Mouse (Mus musculus) neutrophil, adult 5-6 weeks (primary cell): ENCODE data around the gene Apba3. TPM values are rescaled to one million over a fixed set of nuclear protein-coding genes. Genes with fewer than 3 reads are reported as not detected.

Experiments used
- ATAC-seq: fragments of 151-379, 151-347 bp; 2 replicates; pipeline ENCODE4 v1.8.0; 2017; ENCODE audit warnings: mild to moderate bottlenecking, moderate TSS enrichment; ENCODE audit not compliant: insufficient number of reproducible peaks, poor library complexity, low FRiP score, severe bottlenecking; ENCODE audit errors: extremely low read depth
- total RNA-seq: library from RNA; stranded (forward); fragments of 200-1000 nt; gene quantifications from 2 replicates; pipeline ENCODE4 v1.2.3, GENCODE M21; 2017

Gene Apba3
- total RNA-seq, 1 experiment from 2014 or later = 24.0 TPM

GRCm38 (mm10) chr10:81245166-81245565 is 21.6 kb upstream of the Apba3 start:
- no peak for ATAC-seq

- no peak for ATAC-seq
These were observed 19.0 kb upstream of the Apba3 start for GRCm38 (mm10) chr10:81247804-81248203.

GRCm38 (mm10) chr10:81249442-81249841 is 17.3 kb upstream of the Apba3 start:
- ATAC-seq = no peak

- ATAC-seq = 0 out of 2 replicates have a peak, but pooled peaks have one; percentile 23
These were observed 14.0 kb upstream of the Apba3 start, which contains the start of gene Matk for GRCm38 (mm10) chr10:81252424-81253419. TSS of gene Matk (plus strand) at chr10:81252935.

GRCm38 (mm10) chr10:81254886-81255285 is 11.9 kb upstream of the Apba3 start:
- ATAC-seq = no peak

GRCm38 (mm10) chr10:81257158-81258039 is 9.4 kb upstream of the Apba3 start:
- peak; percentile 23; the same call in 1 of the 2 replicates for ATAC-seq

GRCm38 (mm10) chr10:81259225-81259884 is 7.4 kb upstream of the Apba3 start:
- ATAC-seq = no peak

GRCm38 (mm10) chr10:81261025-81261424 is 5.7 kb upstream of the Apba3 start:
- no peak for ATAC-seq

GRCm38 (mm10) chr10:81265540-81265939 is 1.2 kb upstream of the Apba3 start:
- ATAC-seq = no peak

- ATAC-seq = peak; percentile 58
These were observed 1.3 kb downstream of the Apba3 start for GRCm38 (mm10) chr10:81268056-81268455.

GRCm38 (mm10) chr10:81268643-81269412 is 2.1 kb downstream of the Apba3 start:
- no peak for ATAC-seq

GRCm38 (mm10) chr10:81272356-81272755 is 5.6 kb downstream of the Apba3 start:
- no peak for ATAC-seq

GRCm38 (mm10) chr10:81273842-81274241 is 7.1 kb downstream of the Apba3 start:
- no peak for ATAC-seq

GRCm38 (mm10) chr10:81277676-81278075 is 10.9 kb downstream of the Apba3 start:
- ATAC-seq = no peak

- ATAC-seq = no peak
These were observed 12.7 kb downstream of the Apba3 start for GRCm38 (mm10) chr10:81279496-81279895.

- no peak for ATAC-seq
These were observed 17.4 kb downstream of the Apba3 start for GRCm38 (mm10) chr10:81284189-81284588.

- no peak for ATAC-seq
These were observed 18.0 kb downstream of the Apba3 start for GRCm38 (mm10) chr10:81284719-81285118.
